Mouse (Mus musculus) limb, embryonic 13.5 days (tissue): ENCODE results near the gene Haspin. TPM values are rescaled to one million over a fixed set of nuclear protein-coding genes. Genes with fewer than 3 reads are reported as not detected.

Experiments used
- ATAC-seq: fragments of 200-750 bp; cut with Nextera tagmentation; 2 replicates; pipeline ENCODE4 v1.8.0; 2017; ENCODE audit warnings: low read depth, moderate number of reproducible peaks, moderate TSS enrichment; ENCODE audit not compliant: low FRiP score
- H3K27ac ChIP-seq: fragments of 300-500 bp; sonication (generic); 2 replicates; pipeline ENCODE4 v1.5.1; 2015; ENCODE audit warnings: inconsistent platforms, mild to moderate bottlenecking, moderate library complexity
- H3K27me3 ChIP-seq: fragments of 300-500 bp; sonication (generic); 2 replicates; pipeline ENCODE4 v1.6.1; 2015; ENCODE audit warnings: mild to moderate bottlenecking, inconsistent platforms
- H3K36me3 ChIP-seq: fragments of 300-500 bp; sonication (generic); 2 replicates; pipeline ENCODE4 v1.6.1; 2015; ENCODE audit warnings: inconsistent platforms, mild to moderate bottlenecking, moderate library complexity
- H3K4me1 ChIP-seq: fragments of 300-500 bp; sonication (generic); 2 replicates; pipeline ENCODE4 v1.6.1; 2015; ENCODE audit warnings: inconsistent platforms
- H3K4me2 ChIP-seq: fragments of 300-500 bp; sonication (generic); replicated peaks from 2 replicates; pipeline ENCODE4 v1.6.1; 2015; ENCODE audit warnings: inconsistent platforms, mild to moderate bottlenecking, moderate library complexity
- H3K4me3 ChIP-seq: fragments of 300-500 bp; sonication (generic); 2 replicates; pipeline ENCODE4 v1.5.1; 2015; ENCODE audit warnings: moderate library complexity, mild to moderate bottlenecking, inconsistent platforms
- H3K9ac ChIP-seq: fragments of 300-500 bp; sonication (generic); 2 replicates; pipeline ENCODE4 v1.6.1; 2015; ENCODE audit warnings: mild to moderate bottlenecking, inconsistent platforms
- H3K9me3 ChIP-seq: fragments of 300-500 bp; sonication (generic); 2 replicates; pipeline ENCODE4 v1.6.1; 2016; ENCODE audit warnings: inconsistent platforms
- WGBS: fragments of 180-500 bp; shearing (Covaris S2); methylation state at CpG from one replicate; pipeline ENCODE4 v1.1.7; 2015; 5-methylcytosine and 5-hydroxymethylcytosine counted together
- polyA plus RNA-seq: library from polyadenylated mRNA; unstranded; fragments of >200 nt; fragmentation: Nextera tagmentation; extraction: Ambion mirVana; gene quantifications from 2 replicates; pipeline ENCODE4 v1.2.1, GENCODE M21; 2015

Haspin gene
- polyA plus RNA-seq, 1 experiment from 2014 or later = 15.5 TPM

DNA sequence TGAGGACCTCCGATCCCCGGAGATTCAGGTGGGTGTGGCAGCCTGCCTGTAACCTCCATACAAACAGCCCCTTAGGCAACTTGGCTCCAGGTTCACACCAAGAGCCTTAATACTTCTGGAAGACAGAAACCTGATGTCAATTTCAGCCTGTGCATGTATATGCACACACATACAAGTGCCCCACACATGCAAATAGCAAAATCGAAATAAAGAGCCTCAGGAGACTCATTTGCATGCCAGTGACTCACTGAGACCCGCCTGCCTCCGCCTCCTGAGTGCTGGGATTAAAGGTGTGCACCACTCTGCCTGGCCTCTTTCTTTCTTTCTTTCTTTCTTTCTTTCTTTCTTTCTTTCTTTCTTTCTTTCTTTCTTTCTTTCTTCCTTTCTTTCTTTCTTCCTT lies 39.2 kb downstream of the Haspin start:
- no peak overlapping the region for H3K9ac ChIP-seq
- H3K4me2 ChIP-seq = no peak overlapping the region
- no peaks in the 10 kb centered on the region for H3K36me3 ChIP-seq
- no peaks in the 10 kb centered on the region for H3K9me3 ChIP-seq
- WGBS = 48% methylated on average over 5 of the region's 5 CpGs
- H3K27ac ChIP-seq = no peak overlapping the region
- H3K4me1 ChIP-seq = peaks cover 2% of the 10 kb centered on the region; the same call in 1 of the 2 replicates
- no peaks in the 10 kb centered on the region for H3K27me3 ChIP-seq
- no peak overlapping the region for H3K4me3 ChIP-seq
- ATAC-seq = no peak

DNA sequence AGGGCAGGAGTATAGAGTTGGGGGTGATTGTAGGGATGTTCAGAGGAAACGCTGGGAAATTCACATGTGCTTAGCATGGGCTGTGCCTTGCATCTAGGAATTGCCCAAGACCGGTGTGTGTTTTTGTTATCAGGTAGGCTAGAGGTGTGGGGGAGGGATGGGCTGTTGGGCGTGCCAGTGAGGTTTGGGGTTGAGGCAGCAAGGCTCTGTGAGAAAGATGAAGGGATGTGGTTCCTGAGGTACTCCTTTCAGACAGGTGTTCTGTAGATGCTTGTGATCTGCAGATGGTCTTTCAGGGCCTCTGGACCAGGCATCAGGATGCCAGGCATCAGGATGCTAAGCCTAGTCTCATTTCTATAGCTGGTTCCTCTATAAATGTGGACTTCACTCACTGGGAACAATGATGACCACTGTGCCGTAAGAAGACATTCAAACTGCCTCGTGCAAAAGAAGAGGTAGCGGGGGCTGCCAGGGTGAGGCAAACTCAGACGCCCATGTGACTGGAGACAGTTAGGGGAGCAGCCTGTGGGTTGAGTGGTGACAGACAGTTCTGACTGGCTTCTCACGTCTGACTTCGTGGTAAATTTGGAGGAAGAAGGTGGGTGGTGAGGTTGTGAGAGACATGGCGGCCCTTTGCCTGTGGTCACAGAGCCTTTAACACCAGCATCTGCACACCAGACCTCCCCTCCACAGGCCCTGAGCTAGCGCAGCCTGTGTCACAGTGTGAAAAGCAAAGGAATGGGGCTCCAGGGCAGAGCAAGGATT lies 43.7 kb downstream of the Haspin start:
- Histone ChIP-seq H3K4me1 (peaks cover 2% of the 10 kb centered on the region; the same call in 1 of the 2 replicates), H3K36me3 (no peaks in the 10 kb centered on the region), H3K27me3 (no peaks in the 10 kb centered on the region), H3K9ac (no peak overlapping the region), H3K9me3 (no peaks in the 10 kb centered on the region), H3K4me3 (no peak overlapping the region), H3K27ac (no peak overlapping the region), H3K4me2 (no peak overlapping the region)
- no peak for ATAC-seq
- 73% methylated on average over 11 of the region's 11 CpGs for WGBS

GRCm38 (mm10) chr11:73092877-73093276 lies 45.2 kb downstream of the Haspin start:
- Histone ChIP-seq H3K4me2 (no peak overlapping the region), H3K9ac (no peak overlapping the region)
- 77% methylated on average over 7 of the region's 7 CpGs for WGBS

DNA sequence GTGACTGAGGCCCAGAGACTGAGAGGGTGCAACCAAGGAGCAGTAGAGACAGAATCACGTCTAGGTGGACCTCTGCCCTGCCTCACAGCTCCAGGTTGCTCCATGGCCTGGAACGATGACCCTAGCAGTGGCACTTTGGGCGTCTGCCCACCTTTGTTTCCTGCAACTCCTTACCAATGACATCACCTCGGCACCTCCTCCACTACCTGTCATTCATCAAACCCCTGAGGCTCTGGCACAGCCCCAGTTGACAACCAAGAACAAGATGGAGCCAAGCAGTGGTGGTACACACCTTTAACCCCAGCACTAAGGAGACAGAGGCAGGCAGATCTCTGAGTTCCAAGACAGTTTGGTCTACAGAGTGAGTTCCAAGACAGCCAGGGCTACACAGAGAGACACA lies 46.0 kb downstream of the Haspin start:
- Histone ChIP-seq H3K4me3 (no peak overlapping the region), H3K4me2 (no peak overlapping the region), H3K4me1 (0 out of 2 replicates have a peak, but pooled peaks cover 11% of the 10 kb centered on the region), H3K27me3 (no peaks in the 10 kb centered on the region), H3K27ac (no peak overlapping the region), H3K9ac (no peak overlapping the region), H3K36me3 (no peaks in the 10 kb centered on the region), H3K9me3 (no peaks in the 10 kb centered on the region)
- ATAC-seq = no peak
- WGBS = 80% methylated on average over 4 of the region's 4 CpGs

More at GRCm38 (mm10) chr11:73092877-73093276, 45.2 kb downstream of the Haspin start:
- no peak overlapping the region for H3K27ac ChIP-seq
- H3K4me1 ChIP-seq = 0 out of 2 replicates have a peak, but pooled peaks cover 6% of the 10 kb centered on the region
- H3K4me3 ChIP-seq = no peak overlapping the region
- H3K9me3 ChIP-seq = no peaks in the 10 kb centered on the region
- no peaks in the 10 kb centered on the region for H3K27me3 ChIP-seq
- no peaks in the 10 kb centered on the region for H3K36me3 ChIP-seq
- no peak for ATAC-seq

DNA sequence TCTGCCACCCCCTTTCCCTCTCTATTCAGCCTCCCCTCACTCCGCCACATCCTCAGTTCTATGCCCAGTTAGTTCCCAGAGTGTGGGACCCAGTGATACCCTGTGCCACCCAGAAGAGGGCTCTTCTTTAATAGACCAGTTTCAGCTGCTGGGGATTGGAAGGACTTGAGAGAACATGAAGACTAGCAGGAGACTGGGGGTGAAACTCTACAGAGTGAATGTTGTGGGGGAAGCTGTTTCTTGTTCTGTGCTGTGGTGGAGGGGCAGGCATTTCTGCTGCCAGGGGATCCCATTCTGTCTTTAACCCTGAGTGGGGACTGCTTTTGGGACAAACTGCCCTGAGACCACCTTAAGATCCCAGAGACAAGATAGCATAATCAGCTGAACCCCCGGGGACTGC lies 47.3 kb downstream of the Haspin start:
- no peak overlapping the region for H3K9ac ChIP-seq
- no peaks in the 10 kb centered on the region for H3K36me3 ChIP-seq
- H3K27me3 ChIP-seq = no peaks in the 10 kb centered on the region
- 84% methylated on average over 2 of the region's 2 CpGs for WGBS
- peaks cover 17% of the 10 kb centered on the region for H3K4me1 ChIP-seq
- H3K27ac ChIP-seq = no peak overlapping the region
- no peak for ATAC-seq
- no peaks in the 10 kb centered on the region for H3K9me3 ChIP-seq
- no peak overlapping the region for H3K4me3 ChIP-seq
- H3K4me2 ChIP-seq = no peak overlapping the region

- no peak for ATAC-seq
- Histone ChIP-seq H3K9ac (no peak within 1 kb of the TSS), H3K4me3 (no peak within 1 kb of the TSS), H3K9me3 (no peaks in the 10 kb centered on the region), H3K27ac (no peak within 1 kb of the TSS), H3K36me3 (no peaks in the 10 kb centered on the region), H3K27me3 (no peaks in the 10 kb centered on the region), H3K4me2 (no peak within 1 kb of the TSS), H3K4me1 (peaks cover 22% of the 10 kb centered on the region)
- 86% methylated on average over 4 of the region's 4 CpGs for WGBS
Measured at GRCm38 (mm10) chr11:73090283-73090682, 47.8 kb downstream of the Haspin start, which contains the start of gene Itgae. Gene Itgae (plus strand): TSS chr11:73090583.

DNA sequence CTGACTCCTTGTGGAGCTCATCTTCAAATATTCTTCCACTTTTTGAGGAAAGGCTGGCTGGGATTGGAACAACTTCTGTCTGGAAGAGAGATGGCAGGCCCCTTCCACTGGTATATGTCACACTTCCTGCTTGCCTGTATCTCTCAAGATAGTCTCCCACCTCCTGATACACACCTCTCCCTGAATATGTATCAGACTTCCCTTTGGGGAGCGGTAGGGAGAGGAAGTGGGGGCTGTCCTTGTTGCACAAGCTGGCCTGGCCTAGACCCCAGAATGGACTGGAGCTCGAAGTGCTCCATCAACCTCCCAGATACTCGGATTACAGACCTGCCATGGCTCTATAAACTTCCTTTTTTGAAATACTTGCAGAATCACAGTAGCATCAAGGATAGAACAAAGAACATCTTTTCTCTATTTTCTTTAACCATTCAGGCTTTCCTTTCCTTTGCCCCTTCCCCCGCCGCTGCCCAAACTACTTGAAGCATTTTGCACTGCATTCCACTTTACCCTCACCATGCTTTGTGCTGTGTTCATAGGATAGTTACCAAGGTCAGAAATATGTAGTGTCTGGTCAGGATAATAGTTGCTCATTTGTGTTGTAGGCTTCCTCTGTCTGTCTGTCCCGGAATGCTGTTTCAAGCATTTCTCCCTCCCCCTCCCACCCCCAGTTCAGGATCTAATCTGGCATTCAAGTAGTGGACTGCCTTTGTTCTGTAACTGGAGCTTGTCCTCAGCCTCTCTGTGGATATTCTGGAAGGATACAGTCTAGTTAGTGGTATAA lies 50.2 kb downstream of the Haspin start:
- Histone ChIP-seq H3K4me3 (no peak overlapping the region), H3K9me3 (no peaks in the 10 kb centered on the region), H3K36me3 (no peaks in the 10 kb centered on the region), H3K9ac (no peak overlapping the region), H3K4me1 (peaks cover 38% of the 10 kb centered on the region), H3K4me2 (no peak overlapping the region), H3K27me3 (no peaks in the 10 kb centered on the region), H3K27ac (no peak overlapping the region)
- 75% methylated on average over 6 of the region's 6 CpGs for WGBS
- no peak for ATAC-seq

Other genes with a start within 250 kb of the Haspin start
- gene Atp2a3, start 177.1 kb downstream of the Haspin start, polyA plus RNA-seq = 0.96 and 1.3 TPM in 2 replicates
- 0.84 and 1.0 TPM in 2 replicates for gene P2rx1, start 139.2 kb downstream of the Haspin start, polyA plus RNA-seq
- 11.3 and 12.7 TPM in 2 replicates for gene Camkk1, start 119.3 kb downstream of the Haspin start, polyA plus RNA-seq
- gene Ncbp3, start 90.5 kb downstream of the Haspin start, polyA plus RNA-seq = 14.0 and 14.5 TPM in 2 replicates
- gene Itgae, start 47.7 kb downstream of the Haspin start, polyA plus RNA-seq = 0.32 and 0.57 TPM in 2 replicates
- 0.70 and 0.89 TPM in 2 replicates for gene P2rx5, start 22.1 kb upstream of the Haspin start, polyA plus RNA-seq
- 96.7 and 98.9 TPM in 2 replicates for gene Emc6, start 38.7 kb upstream of the Haspin start, polyA plus RNA-seq
- gene Tax1bp3, start 38.8 kb upstream of the Haspin start, polyA plus RNA-seq = 244 and 248 TPM in 2 replicates
- 26.0 and 26.3 TPM in 2 replicates for gene Ctns, start 60.7 kb upstream of the Haspin start, polyA plus RNA-seq
- 1.9 and 2.6 TPM in 2 replicates for gene Shpk, start 61.2 kb upstream of the Haspin start, polyA plus RNA-seq
- gene Trpv1, start 96.0 kb upstream of the Haspin start, polyA plus RNA-seq = 0.05 and 0.17 TPM in 2 replicates
- 0.09 and 0.14 TPM in 2 replicates for gene Trpv3, start 129.1 kb upstream of the Haspin start, polyA plus RNA-seq
- 1.0 and 1.2 TPM in 2 replicates for gene Aspa, start 191.3 kb upstream of the Haspin start, polyA plus RNA-seq
- not detected in 2 replicates for gene Gm49340, start 191.4 kb upstream of the Haspin start, polyA plus RNA-seq
- gene Spata22, start 191.4 kb upstream of the Haspin start, polyA plus RNA-seq = not detected in 2 replicates
- not detected in 2 replicates for gene Olfr20, start 212.5 kb upstream of the Haspin start, polyA plus RNA-seq
- gene Olfr376, start 233.0 kb upstream of the Haspin start, polyA plus RNA-seq = not detected in 2 replicates